Mouse (Mus musculus): Measurements from ENCODE around the gene Mrpl58. TPM values are rescaled to one million over a fixed set of nuclear protein-coding genes. Genes with fewer than 3 reads are reported as not detected.
"Not testable (repeated sequence)": the region's sequence is repeated elsewhere in the genome, so short reads cannot be mapped to it uniquely, and the experiment has no call there.

The Mrpl58 gene
- polyA plus RNA-seq, 1 experiment = 121 TPM

DNA sequence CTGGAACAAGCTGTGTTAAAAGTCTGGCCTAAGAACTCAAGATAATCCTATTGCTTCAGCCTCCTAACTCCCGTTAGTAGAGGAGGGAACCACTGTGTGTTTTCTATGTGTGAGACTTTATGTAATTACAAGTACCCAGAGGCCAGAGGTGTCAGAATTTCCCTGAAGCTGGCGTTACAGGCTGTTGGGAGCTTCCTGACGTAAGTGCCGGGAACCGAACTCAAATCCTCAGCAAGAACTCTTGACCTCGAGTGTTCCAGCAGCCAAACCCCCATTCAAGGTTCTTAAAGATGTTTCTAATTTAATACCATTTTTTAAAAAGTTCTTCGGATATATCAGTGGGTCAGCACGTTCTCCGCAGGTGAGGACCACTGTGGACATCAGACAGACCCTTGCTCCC, 22.3 kb upstream of the Mrpl58 start:
- peaks cover 10% of the 10 kb centered on the region; the same call in 1 of the 2 replicates for H3K4me1 ChIP-seq (ENCODE audit: control insufficient read depth, insufficient read depth, low read length)
- H3K27ac ChIP-seq (ENCODE audit: insufficient read depth, low read length) = no peak overlapping the region
- H3K4me3 ChIP-seq (ENCODE audit: insufficient read depth, low read length) = peak overlapping the region; percentile 81
- no peak for TF ChIP-seq POLR2A (IDR thresholded peaks at IDR 0.05; ENCODE audit: extremely low read depth, insufficient read depth, low read length)
- TF ChIP-seq CTCF (IDR thresholded peaks at IDR 0.05; ENCODE audit: extremely low read depth, insufficient read depth, low read length) = no peak

DNA sequence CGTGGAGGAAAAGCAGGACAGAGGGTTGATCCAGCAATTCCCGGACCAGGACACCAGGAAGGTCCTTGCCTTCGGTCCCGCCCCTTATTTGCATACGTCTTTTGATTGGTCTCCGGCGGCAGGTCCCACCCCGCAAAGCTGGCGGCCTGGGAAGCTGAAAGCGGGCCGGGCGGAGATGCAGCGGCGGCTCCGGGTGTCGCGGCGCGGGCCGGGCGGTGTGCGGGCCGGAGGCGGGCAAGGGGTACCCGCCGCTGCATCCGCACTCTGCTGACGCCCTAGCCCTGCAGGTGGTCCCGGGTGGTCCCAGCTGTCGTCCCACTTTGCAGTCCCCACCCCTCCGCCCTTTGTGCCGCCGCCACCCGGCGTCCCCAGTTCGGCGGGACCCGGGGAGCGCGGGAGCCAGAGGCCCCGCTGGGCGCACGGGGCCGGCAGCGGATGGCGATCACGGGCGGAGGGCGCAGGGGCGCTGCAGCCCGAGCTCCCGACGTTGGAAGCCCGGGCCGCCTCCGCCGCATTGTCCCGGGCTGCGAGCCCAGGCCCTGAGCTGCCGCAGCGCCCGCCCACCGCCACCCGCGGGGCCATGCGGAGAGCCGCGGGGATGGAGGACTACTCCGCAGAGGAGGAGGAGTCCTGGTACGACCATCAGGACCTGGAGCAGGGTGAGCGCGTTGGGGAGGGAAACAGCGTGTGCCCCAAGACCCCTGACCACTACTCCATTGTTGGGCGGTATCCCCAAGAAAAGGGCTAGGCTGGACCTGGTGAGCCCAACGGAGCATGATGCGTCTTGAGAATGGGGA, 21.6 kb upstream of the Mrpl58 start, which contains the start of gene Cdr2l:
TSS of gene Cdr2l (plus strand) at position 174 of the 797 bp plus-strand sequence.
- peak within 1 kb of the TSS; percentile 77 for H3K27ac ChIP-seq (ENCODE audit: insufficient read depth, low read length)
- H3K4me1 ChIP-seq (ENCODE audit: control insufficient read depth, insufficient read depth, low read length) = peaks cover 10% of the 10 kb centered on the region; the same call in 1 of the 2 replicates
- peak within 1 kb of the TSS; percentile 81 for H3K4me3 ChIP-seq (ENCODE audit: insufficient read depth, low read length)
- TF ChIP-seq CTCF (IDR thresholded peaks at IDR 0.05; ENCODE audit: extremely low read depth, insufficient read depth, low read length) (no peak), POLR2A (IDR thresholded peaks at IDR 0.05; ENCODE audit: extremely low read depth, insufficient read depth, low read length) (peak; percentile 70; the same call in 1 of the 2 replicates)

DNA sequence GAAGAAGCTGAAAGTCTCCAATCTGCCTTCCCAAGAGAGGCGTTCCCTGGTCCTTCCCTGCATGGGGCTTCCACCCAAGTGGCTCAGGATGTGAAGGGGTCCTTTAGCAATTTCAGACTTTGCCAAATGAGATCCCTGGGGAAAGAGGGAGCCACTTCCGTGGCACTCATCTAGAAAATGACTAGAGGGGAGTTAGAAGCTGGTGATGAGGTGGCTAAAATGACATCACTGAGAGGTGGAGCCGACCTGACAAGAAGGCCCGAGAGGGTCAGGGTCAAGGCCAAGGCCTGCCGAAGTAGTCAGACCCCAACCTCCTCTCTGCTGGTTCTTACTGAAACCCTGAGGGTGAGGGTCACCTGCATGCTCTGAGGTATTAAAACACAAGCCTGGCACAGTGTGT, 20.7 kb upstream of the Mrpl58 start:
- H3K27ac ChIP-seq (ENCODE audit: insufficient read depth, low read length) = no peak overlapping the region
- TF ChIP-seq CTCF (IDR thresholded peaks at IDR 0.05; ENCODE audit: extremely low read depth, insufficient read depth, low read length) (no peak), POLR2A (IDR thresholded peaks at IDR 0.05; ENCODE audit: extremely low read depth, insufficient read depth, low read length) (no peak)

DNA sequence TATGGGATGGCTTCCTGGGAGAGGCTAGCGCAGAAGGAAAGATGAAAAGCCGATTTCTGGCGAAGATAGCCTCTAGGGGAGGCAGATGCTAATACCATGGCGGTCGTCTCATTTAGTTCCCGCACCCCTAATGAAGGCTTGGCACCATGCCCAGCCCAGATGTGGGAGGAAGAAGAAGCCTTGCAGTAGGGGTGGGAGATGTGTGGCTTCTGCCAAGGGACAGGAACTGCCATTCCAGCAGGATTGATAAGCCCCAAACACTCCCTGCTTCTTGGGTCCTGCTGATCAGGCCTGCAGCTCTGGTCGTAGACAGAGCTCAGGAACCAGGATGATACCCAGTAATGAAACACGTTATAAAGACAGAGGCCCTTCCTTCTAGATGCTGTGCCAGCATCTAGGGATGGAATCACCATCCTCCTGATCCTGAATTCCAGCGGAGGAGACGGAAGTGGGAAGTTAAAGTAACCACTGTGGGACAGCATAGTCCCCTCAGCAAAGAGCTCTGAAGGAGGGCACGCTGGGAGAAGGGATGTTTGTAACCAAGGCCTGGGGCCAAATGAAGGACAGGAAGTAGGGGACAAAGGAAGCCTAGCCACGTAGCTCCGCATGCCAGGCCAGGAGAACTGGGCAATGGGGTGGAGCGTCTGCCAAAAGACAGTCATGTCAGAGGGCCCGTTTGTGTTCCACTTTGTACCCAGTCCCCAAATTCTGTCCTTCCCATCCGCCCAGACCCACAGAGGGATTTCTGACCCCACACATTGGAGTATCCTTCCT, 19.7 kb upstream of the Mrpl58 start:
- TF ChIP-seq POLR2A (IDR thresholded peaks at IDR 0.05; ENCODE audit: extremely low read depth, insufficient read depth, low read length) (no peak), CTCF (IDR thresholded peaks at IDR 0.05; ENCODE audit: extremely low read depth, insufficient read depth, low read length) (no peak)
- Histone ChIP-seq H3K4me3 (ENCODE audit: insufficient read depth, low read length) (peak overlapping the region; percentile 81; the same call in 1 of the 2 replicates), H3K4me1 (ENCODE audit: control insufficient read depth, insufficient read depth, low read length) (peaks cover 10% of the 10 kb centered on the region; the same call in 1 of the 2 replicates), H3K27ac (ENCODE audit: insufficient read depth, low read length) (no peak overlapping the region)

More for the DNA sequence above, 20.7 kb upstream of the Mrpl58 start:
- H3K4me3 ChIP-seq (ENCODE audit: insufficient read depth, low read length) = peak overlapping the region; percentile 81
- H3K4me1 ChIP-seq (ENCODE audit: control insufficient read depth, insufficient read depth, low read length) = peaks cover 10% of the 10 kb centered on the region; the same call in 1 of the 2 replicates

GRCm38 (mm10) chr11:115384587-115384986, 19.0 kb upstream of the Mrpl58 start:
- TF ChIP-seq POLR2A (IDR thresholded peaks at IDR 0.05; ENCODE audit: extremely low read depth, insufficient read depth, low read length) (no peak), CTCF (IDR thresholded peaks at IDR 0.05; ENCODE audit: extremely low read depth, insufficient read depth, low read length) (no peak)
- no peak overlapping the region for H3K4me3 ChIP-seq (ENCODE audit: insufficient read depth, low read length)
- H3K4me1 ChIP-seq (ENCODE audit: control insufficient read depth, insufficient read depth, low read length) = peaks cover 10% of the 10 kb centered on the region; the same call in 1 of the 2 replicates
- H3K27ac ChIP-seq (ENCODE audit: insufficient read depth, low read length) = no peak overlapping the region

- not testable (repeated sequence) for H3K4me3 ChIP-seq (ENCODE audit: insufficient read depth, low read length); H3K27ac ChIP-seq (ENCODE audit: insufficient read depth, low read length); H3K4me1 ChIP-seq (ENCODE audit: control insufficient read depth, insufficient read depth, low read length)
These were observed 16.7 kb upstream of the Mrpl58 start for GRCm38 (mm10) chr11:115386859-115387258.

DNA sequence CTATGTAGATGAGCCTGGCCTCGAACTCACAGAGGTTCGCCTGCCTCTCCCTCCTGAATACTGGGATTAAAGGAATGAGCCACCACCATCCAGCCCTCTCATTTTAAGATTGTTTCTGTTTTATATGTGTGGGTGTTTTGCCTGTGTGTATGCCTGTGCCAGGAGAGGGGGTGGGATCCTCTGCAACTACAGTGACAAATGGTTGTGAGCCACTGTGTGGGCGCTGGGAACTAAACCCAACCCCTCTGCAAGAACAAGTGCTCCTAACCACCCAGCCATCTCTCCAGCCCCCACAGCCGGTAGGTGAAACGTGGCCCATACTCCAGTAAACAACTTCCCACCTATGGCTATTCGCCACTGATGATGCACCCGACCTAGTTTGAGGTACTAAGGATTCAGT, 12.2 kb upstream of the Mrpl58 start:
- no peak overlapping the region for H3K4me3 ChIP-seq (ENCODE audit: insufficient read depth, low read length)
- TF ChIP-seq CTCF (IDR thresholded peaks at IDR 0.05; ENCODE audit: extremely low read depth, insufficient read depth, low read length) (no peak), POLR2A (IDR thresholded peaks at IDR 0.05; ENCODE audit: extremely low read depth, insufficient read depth, low read length) (no peak)

DNA sequence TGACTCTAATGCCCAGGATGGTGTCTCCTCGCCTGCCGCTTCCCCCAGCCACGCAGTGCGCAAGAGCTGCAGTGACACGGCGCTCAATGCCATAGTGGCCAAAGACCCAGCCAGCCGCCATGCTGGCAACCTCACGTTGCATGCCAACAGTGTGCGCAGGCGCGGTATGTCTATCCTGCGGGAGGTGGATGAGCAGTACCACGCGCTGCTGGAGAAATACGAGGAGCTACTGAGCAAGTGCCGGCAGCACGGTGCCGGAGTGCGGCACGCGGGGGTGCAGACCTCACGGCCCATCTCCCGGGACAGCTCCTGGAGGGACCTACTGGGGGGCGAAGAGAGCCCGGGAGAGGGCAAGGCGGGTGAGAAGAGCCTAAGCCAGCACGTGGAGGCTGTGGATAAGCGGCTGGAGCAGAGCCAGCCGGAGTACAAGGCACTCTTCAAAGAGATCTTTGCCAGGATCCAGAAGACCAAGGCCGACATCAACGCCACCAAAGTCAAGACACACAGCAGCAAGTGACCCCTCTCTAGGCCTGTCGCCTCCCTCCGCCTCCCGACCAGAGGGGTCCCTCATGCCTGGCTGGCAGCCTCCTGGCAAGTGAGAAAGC, 9.7 kb upstream of the Mrpl58 start:
- Histone ChIP-seq H3K4me1 (ENCODE audit: control insufficient read depth, insufficient read depth, low read length) (no peaks in the 10 kb centered on the region), H3K27ac (ENCODE audit: insufficient read depth, low read length) (no peak overlapping the region), H3K4me3 (ENCODE audit: insufficient read depth, low read length) (no peak overlapping the region)
- TF ChIP-seq CTCF (IDR thresholded peaks at IDR 0.05; ENCODE audit: extremely low read depth, insufficient read depth, low read length) = no peak
- no peak for TF ChIP-seq POLR2A (IDR thresholded peaks at IDR 0.05; ENCODE audit: extremely low read depth, insufficient read depth, low read length)

More for the DNA sequence above, 12.2 kb upstream of the Mrpl58 start:
- Histone ChIP-seq H3K4me1 (ENCODE audit: control insufficient read depth, insufficient read depth, low read length) (no peaks in the 10 kb centered on the region), H3K27ac (ENCODE audit: insufficient read depth, low read length) (no peak overlapping the region)

GRCm38 (mm10) chr11:115398085-115398484, 5.5 kb upstream of the Mrpl58 start:
- Histone ChIP-seq H3K4me3 (ENCODE audit: insufficient read depth, low read length) (no peak overlapping the region), H3K4me1 (ENCODE audit: control insufficient read depth, insufficient read depth, low read length) (no peaks in the 10 kb centered on the region), H3K27ac (ENCODE audit: insufficient read depth, low read length) (no peak overlapping the region)
- no peak for TF ChIP-seq CTCF (IDR thresholded peaks at IDR 0.05; ENCODE audit: extremely low read depth, insufficient read depth, low read length)
- TF ChIP-seq POLR2A (IDR thresholded peaks at IDR 0.05; ENCODE audit: extremely low read depth, insufficient read depth, low read length) = no peak
